Mouse (Mus musculus): Measurements from ENCODE around the gene Tceanc. TPM values are rescaled to one million over a fixed set of nuclear protein-coding genes. Genes with fewer than 3 reads are reported as not detected.

The Tceanc gene
- total and polyA plus RNA-seq, 3 experiments, result 3.6 to 5.7 TPM; not detected in 1

GRCm38 (mm10) chrX:166454331-166454730, 64.0 kb downstream of the Tceanc start:
- Histone ChIP-seq H3K27ac (ENCODE audit: control insufficient read depth, low read depth, low read length) (no peak overlapping the region), H3K79me2 (ENCODE audit: control insufficient read depth, insufficient read depth, low read length, poor library complexity) (no peaks in the 10 kb centered on the region), H3K4me1 (ENCODE audit: control insufficient read depth in 1 of 2, insufficient read depth in 2 of 2, low read length in 2 of 2) (no peaks in the 10 kb centered on the region), H3K4me3 (ENCODE audit: control insufficient read depth in 1 of 2, insufficient read depth in 1 of 2, low read depth in 2 of 2, low read length in 2 of 2) (no peak overlapping the region), H3K36me3 (ENCODE audit: control insufficient read depth in 1 of 2, insufficient read depth in 2 of 2, low read length in 2 of 2) (peaks cover 0 to 9% of the 10 kb centered on the region in 2 experiments; a peak in 2 of 4 replicates), H3K9me3 (replicated peaks; ENCODE audit: insufficient read depth, low read length) (no peaks in the 10 kb centered on the region), H3K27me3 (ENCODE audit: control insufficient read depth in 1 of 2, insufficient read depth in 2 of 2, low read length in 2 of 2) (no peaks in the 10 kb centered on the region), H3K9ac (ENCODE audit: control insufficient read depth, low read depth, low read length, poor library complexity, severe bottlenecking) (no peak overlapping the region)
- peak; percentile 56 for DNase-seq (ENCODE audit: low read depth, low spot score)
- TF ChIP-seq MXI1 (IDR thresholded peaks at IDR 0.05; ENCODE audit: low read depth, low read length) (no peak), POLR2AphosphoS2 (IDR thresholded peaks at IDR 0.05; ENCODE audit: low read length) (no peak), EP300 (IDR thresholded peaks at IDR 0.05; ENCODE audit: low read depth in 1 of 2, low read length in 2 of 2) (no peak), TBP (IDR thresholded peaks at IDR 0.05; ENCODE audit: low read depth, low read length) (no peak), ZMIZ1 (IDR thresholded peaks at IDR 0.05; ENCODE audit: low read depth, low read length) (no peak), SMC3 (IDR thresholded peaks at IDR 0.05; ENCODE audit: low read depth, low read length) (peak; percentile 46), GATA1 (IDR thresholded peaks at IDR 0.05; ENCODE audit: low read depth, low read length) (no peak), ETS1 (IDR thresholded peaks at IDR 0.05; ENCODE audit: low read depth, low read length) (no peak), MYC (IDR thresholded peaks at IDR 0.05; ENCODE audit: low read depth, low read length) (peak; percentile 80), CHD1 (IDR thresholded peaks at IDR 0.05; ENCODE audit: low read depth, low read length) (no peak), POLR2A (IDR thresholded peaks at IDR 0.05; ENCODE audit: control insufficient read depth in 1 of 2, insufficient read depth in 1 of 2, low read depth in 1 of 2, low read length in 2 of 2, poor library complexity in 1 of 2) (peak in 1 of 2 experiments; percentile 43; a peak in 2 of 4 replicates), ZNF384 (IDR thresholded peaks at IDR 0.05; ENCODE audit: low read depth, low read length) (peak; percentile 35; the same call in 1 of the 2 replicates), USF1 (IDR thresholded peaks at IDR 0.05; ENCODE audit: low read depth, low read length) (0 out of 2 replicates have a peak, but pooled peaks have one; percentile 22), NRF1 (IDR thresholded peaks at IDR 0.05; ENCODE audit: insufficient read depth, low read depth, low read length, poor library complexity, severe bottlenecking) (no peak), BHLHE40 (IDR thresholded peaks at IDR 0.05; ENCODE audit: borderline replicate concordance, low read depth, low read length) (no peak), SIN3A (IDR thresholded peaks at IDR 0.05; ENCODE audit: low read length) (no peak), TCF12 (IDR thresholded peaks at IDR 0.05; ENCODE audit: low read depth, low read length) (no peak), USF2 (IDR thresholded peaks at IDR 0.05; ENCODE audit: borderline replicate concordance in 1 of 2, insufficient read depth in 1 of 2, low read depth in 1 of 2, low read length in 2 of 2) (no peak), UBTF (IDR thresholded peaks at IDR 0.05; ENCODE audit: borderline replicate concordance, insufficient read depth, low read depth, low read length) (no peak), GABPA (IDR thresholded peaks at IDR 0.05; ENCODE audit: low read depth, low read length) (no peak), NELFE (IDR thresholded peaks at IDR 0.05; ENCODE audit: low read depth, low read length) (no peak), CHD2 (IDR thresholded peaks at IDR 0.05; ENCODE audit: low read length) (no peak), RCOR1 (IDR thresholded peaks at IDR 0.05; ENCODE audit: low read depth, low read length) (no peak), MYB (IDR thresholded peaks at IDR 0.05; ENCODE audit: low read depth, low read length) (no peak), E2F4 (IDR thresholded peaks at IDR 0.05; ENCODE audit: borderline replicate concordance, low read depth, low read length) (no peak), MAZ (IDR thresholded peaks at IDR 0.05; ENCODE audit: low read depth, low read length) (no peak), POLR2AphosphoS5 (IDR thresholded peaks at IDR 0.05; ENCODE audit: borderline replicate concordance, low read depth, low read length) (no peak), RAD21 (IDR thresholded peaks at IDR 0.05; ENCODE audit: low read depth, low read length) (peak; percentile 34), MAX (IDR thresholded peaks at IDR 0.05; ENCODE audit: low read length) (no peak), ZC3H11A (IDR thresholded peaks at IDR 0.05; ENCODE audit: low read depth, low read length) (no peak), ELF1 (IDR thresholded peaks at IDR 0.05; ENCODE audit: low read depth, low read length) (no peak), ZKSCAN1 (IDR thresholded peaks at IDR 0.05; ENCODE audit: low read depth, low read length) (no peak), MEF2A (IDR thresholded peaks at IDR 0.05; ENCODE audit: extremely low read depth, insufficient replicate concordance, low read depth, low read length, poor library complexity, severe bottlenecking) (no peak), TAL1 (IDR thresholded peaks at IDR 0.05; ENCODE audit: low read length) (no peak), CTCF (IDR thresholded peaks at IDR 0.05 in 2 of 3, conservative IDR thresholded peaks at IDR 0.05 in 1 of 3; ENCODE audit: control insufficient read depth in 1 of 3, insufficient read depth in 1 of 3, low read depth in 2 of 3, low read length in 3 of 3, poor library complexity in 1 of 3, severe bottlenecking in 1 of 3) (peak in 2 of 3 experiments; percentile 35 to 51; a peak in 3 of 6 replicates), JUND (IDR thresholded peaks at IDR 0.05; ENCODE audit: low read depth, low read length) (no peak), HCFC1 (IDR thresholded peaks at IDR 0.05; ENCODE audit: low read depth, low read length) (no peak), MAFK (IDR thresholded peaks at IDR 0.05; ENCODE audit: borderline replicate concordance, low read depth, low read length) (no peak)
